Mouse (Mus musculus) hindbrain, embryonic 10.5 days (tissue): Measurements from ENCODE around the gene Ephb1. TPM values are rescaled to one million over a fixed set of nuclear protein-coding genes. Genes with fewer than 3 reads are reported as not detected.

Experiments
- DNase-seq: peaks from one replicate; pipeline ENCODE4 v3.0.0-alpha.2; 2017; ENCODE audit warnings: low spot score
- H3K27ac ChIP-seq: fragments of 300-500 bp; sonication (generic); 2 replicates; pipeline ENCODE4 v1.5.1; 2016; ENCODE audit warnings: mild to moderate bottlenecking, moderate library complexity
- H3K27me3 ChIP-seq: fragments of 300-500 bp; sonication (generic); 2 replicates; pipeline ENCODE4 v1.6.1; 2016; ENCODE audit warnings: mild to moderate bottlenecking; ENCODE audit not compliant: poor library complexity, insufficient read depth, severe bottlenecking
- H3K36me3 ChIP-seq: fragments of 300-500 bp; sonication (generic); 2 replicates; pipeline ENCODE4 v1.6.1; 2016; ENCODE audit warnings: mild to moderate bottlenecking, moderate library complexity
- H3K4me1 ChIP-seq: fragments of 300-500 bp; sonication (generic); replicated peaks from 2 replicates; pipeline ENCODE4 v1.6.1; 2016; ENCODE audit warnings: mild to moderate bottlenecking
- H3K4me3 ChIP-seq: fragments of 300-500 bp; sonication (generic); 2 replicates; pipeline ENCODE4 v1.5.1; 2016; ENCODE audit warnings: mild to moderate bottlenecking, moderate library complexity
- H3K9me3 ChIP-seq: fragments of 300-500 bp; sonication (generic); 2 replicates; pipeline ENCODE4 v1.6.1; 2016; ENCODE audit warnings: mild to moderate bottlenecking, moderate library complexity
- WGBS: fragments of 180-500 bp; shearing (Covaris S2); methylation state at CpG from one replicate; pipeline ENCODE4 v1.1.7; 2016; 5-methylcytosine and 5-hydroxymethylcytosine counted together
- polyA plus RNA-seq: library from polyadenylated mRNA; unstranded; fragments of >200 nt; fragmentation: Nextera tagmentation; extraction: Ambion mirVana; gene quantifications from 2 replicates; pipeline ENCODE4 v1.2.1, GENCODE M21; 2016

Ephb1 gene
- polyA plus RNA-seq, 1 experiment from 2014 or later = 12.0 TPM

DNA sequence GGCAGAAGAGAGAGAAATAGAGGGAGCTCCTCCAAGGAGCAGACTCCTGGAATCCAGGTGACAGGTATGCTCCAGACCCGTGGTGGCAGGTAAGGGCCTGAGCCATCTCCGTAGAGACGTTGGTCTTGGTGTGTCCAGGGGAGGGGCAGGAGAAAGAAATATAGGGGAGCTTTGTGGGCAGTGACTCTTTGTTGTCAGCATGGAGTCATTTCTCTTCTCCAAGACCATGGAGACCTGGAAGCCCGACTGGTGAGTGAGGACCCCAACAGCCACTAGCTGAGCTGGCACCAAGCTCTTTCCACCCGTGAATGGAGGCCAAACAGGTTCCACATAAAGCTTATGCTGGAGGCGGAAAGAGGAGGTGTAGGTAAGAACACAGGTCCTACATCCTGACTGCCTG lies 4.4 kb downstream of the Ephb1 start:
- Histone ChIP-seq H3K4me3 (no peak overlapping the region), H3K4me1 (peaks cover 33% of the 10 kb centered on the region), H3K27ac (no peak overlapping the region), H3K27me3 (peaks cover 71% of the 10 kb centered on the region), H3K36me3 (no peaks in the 10 kb centered on the region), H3K9me3 (no peaks in the 10 kb centered on the region)
- no peak for DNase-seq
- 85% methylated on average over 6 of the region's 6 CpGs for WGBS

- Histone ChIP-seq H3K27ac (no peak overlapping the region), H3K9me3 (no peaks in the 10 kb centered on the region), H3K4me3 (no peak overlapping the region), H3K36me3 (no peaks in the 10 kb centered on the region), H3K27me3 (peaks cover 44% of the 10 kb centered on the region), H3K4me1 (peaks cover 17% of the 10 kb centered on the region)
- no peak for DNase-seq
- 93% methylated on average over 3 of the region's 3 CpGs for WGBS
Measured at GRCm38 (mm10) chr9:102346801-102347200, 7.7 kb downstream of the Ephb1 start.

DNA sequence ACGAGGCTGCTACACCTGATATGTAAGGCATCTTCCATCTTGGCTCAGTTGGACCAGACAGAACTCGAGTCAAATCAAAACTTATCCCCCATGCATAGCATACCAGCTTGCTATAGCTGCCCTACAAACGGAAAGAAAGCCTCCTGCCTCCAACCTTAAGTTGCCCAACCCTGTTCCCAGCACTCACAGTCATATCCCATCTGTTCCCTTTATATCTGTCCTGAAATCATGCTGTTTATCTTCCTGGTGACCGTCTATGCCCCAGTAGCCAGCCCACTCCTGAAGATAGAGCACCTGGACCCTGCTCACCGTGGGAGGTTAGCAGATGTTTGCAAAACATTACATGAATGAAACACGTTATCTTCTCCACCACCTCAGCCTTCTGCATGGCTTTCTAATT lies 9.0 kb downstream of the Ephb1 start:
- peaks cover 31% of the 10 kb centered on the region for H3K27me3 ChIP-seq

DNA sequence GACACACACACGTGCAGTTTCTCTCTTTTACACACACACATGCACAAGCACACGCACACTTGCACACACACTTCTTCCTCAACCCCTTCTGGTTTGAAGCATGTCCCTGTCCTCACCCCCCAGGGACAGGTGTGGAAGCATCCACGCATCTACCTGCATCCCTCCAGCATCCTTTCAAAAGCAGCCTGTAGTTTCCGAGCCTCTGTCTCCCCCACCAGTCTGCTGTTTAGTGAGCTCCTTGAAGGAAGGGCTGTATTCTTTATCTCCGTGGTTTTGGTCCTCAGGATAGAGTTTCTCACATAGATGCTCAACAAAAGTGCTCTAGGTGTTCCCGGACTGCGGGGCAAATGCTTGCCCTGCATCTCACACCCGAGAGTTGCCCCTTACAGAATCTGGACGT lies 9.4 kb downstream of the Ephb1 start:
- Histone ChIP-seq H3K27me3 (peaks cover 27% of the 10 kb centered on the region), H3K27ac (no peak overlapping the region), H3K4me1 (peaks cover 9% of the 10 kb centered on the region), H3K9me3 (no peaks in the 10 kb centered on the region), H3K4me3 (no peak overlapping the region), H3K36me3 (no peaks in the 10 kb centered on the region)
- WGBS = 80% methylated on average over 9 of the region's 9 CpGs
- DNase-seq = no peak

More for the DNA sequence above, 9.0 kb downstream of the Ephb1 start:
- Histone ChIP-seq H3K4me1 (peaks cover 9% of the 10 kb centered on the region), H3K36me3 (no peaks in the 10 kb centered on the region), H3K27ac (no peak overlapping the region), H3K9me3 (no peaks in the 10 kb centered on the region), H3K4me3 (no peak overlapping the region)
- no peak for DNase-seq
- 78% methylated on average over 6 of the region's 6 CpGs for WGBS

DNA sequence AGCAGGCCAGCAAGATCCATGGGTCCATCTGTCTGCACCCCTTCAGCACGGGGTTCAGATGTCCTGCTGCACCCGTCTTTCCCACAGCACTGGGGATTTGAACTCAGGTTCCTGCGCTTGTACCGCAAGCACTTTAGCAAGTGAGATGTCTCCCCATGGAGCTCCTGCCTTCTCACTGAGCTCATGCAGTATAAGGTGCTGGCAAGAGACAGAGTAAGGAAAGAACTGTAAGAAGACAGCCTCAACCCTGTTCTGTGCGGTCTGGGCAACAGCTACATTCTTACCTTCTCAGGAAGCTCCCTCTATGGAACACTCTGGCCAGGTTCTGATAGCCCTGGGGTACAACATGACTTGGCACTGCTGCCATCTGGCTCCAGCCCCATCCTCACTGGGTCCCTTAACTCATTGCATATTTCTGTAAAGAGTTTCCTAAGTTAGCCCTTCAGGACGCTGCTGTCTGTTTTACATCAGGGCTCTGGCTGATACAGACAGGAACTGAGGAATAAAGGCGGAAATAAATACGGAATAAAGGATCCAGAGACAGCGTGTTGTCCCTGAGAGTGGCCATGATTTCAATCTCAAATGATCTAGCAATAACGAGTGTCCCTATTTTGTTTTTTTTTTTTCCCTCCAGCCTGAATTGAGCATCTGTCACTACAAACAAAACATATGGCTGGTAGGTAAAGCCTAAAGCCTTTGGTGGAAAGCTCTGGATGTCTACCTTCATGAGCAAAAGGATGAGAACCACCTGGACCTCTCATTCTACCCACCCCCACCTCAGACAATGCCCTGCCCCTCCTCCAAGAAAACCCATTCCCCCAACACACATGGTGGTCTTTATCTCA lies 10.2 kb downstream of the Ephb1 start:
- H3K27ac ChIP-seq = no peak overlapping the region
- no peak overlapping the region for H3K4me3 ChIP-seq
- H3K27me3 ChIP-seq = peaks cover 20% of the 10 kb centered on the region
- H3K4me1 ChIP-seq = peaks cover 9% of the 10 kb centered on the region
- DNase-seq = no peak
- no peaks in the 10 kb centered on the region for H3K9me3 ChIP-seq
- 88% methylated on average over 10 of the region's 10 CpGs for WGBS
- H3K36me3 ChIP-seq = no peaks in the 10 kb centered on the region

DNA sequence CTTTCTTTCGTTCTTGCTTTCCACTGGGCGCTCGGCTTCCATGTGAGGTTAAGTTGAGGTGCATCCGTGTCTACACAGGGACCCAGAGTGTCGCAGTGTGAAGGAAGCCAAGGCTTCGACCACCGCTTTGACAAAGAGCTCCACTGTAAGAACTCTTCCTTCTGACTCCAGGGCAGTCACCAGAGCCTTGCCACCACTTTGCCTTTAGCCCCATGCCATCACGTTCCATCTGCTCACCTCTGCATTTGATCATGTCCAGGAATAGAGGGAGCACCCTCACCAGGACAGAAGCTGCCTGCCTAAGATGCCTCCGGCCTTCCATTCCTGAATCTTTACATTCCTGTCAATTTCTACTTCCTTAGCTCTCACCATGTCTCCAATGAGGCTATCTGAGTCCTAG lies 11.4 kb downstream of the Ephb1 start:
- Histone ChIP-seq H3K36me3 (0 out of 2 replicates have a peak, but pooled peaks cover 6% of the 10 kb centered on the region), H3K4me1 (peaks cover 9% of the 10 kb centered on the region), H3K9me3 (no peaks in the 10 kb centered on the region), H3K4me3 (no peak overlapping the region), H3K27me3 (peaks cover 8% of the 10 kb centered on the region), H3K27ac (no peak overlapping the region)
- DNase-seq = no peak
- WGBS = 92% methylated on average over 9 of the region's 9 CpGs

DNA sequence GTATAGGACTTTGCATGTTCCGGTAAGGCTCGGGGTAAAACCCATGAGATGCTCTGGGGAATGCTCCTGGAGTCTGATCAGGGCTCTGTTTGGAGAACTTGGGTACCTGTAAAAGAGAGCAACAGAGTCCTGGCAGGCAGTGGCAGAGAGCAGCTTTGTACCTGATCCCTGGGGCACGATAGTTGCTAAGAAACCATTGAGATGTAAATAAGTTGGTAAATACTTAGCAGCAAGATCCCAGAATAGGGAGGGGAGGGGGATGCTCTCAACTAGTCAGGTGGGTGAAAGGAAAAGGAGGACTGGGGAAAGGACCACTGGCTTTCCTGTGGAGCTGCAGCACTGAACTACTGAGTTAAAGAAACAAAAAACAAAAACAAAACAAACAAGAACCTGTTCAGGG lies 12.5 kb downstream of the Ephb1 start:
- Histone ChIP-seq H3K4me1 (peaks cover 9% of the 10 kb centered on the region), H3K36me3 (0 out of 2 replicates have a peak, but pooled peaks cover 8% of the 10 kb centered on the region), H3K27me3 (no peaks in the 10 kb centered on the region; the same call in 1 of the 2 replicates), H3K9me3 (no peaks in the 10 kb centered on the region), H3K4me3 (no peak overlapping the region), H3K27ac (no peak overlapping the region)
- 51% methylated on average over 3 of the region's 3 CpGs for WGBS
- no peak for DNase-seq

DNA sequence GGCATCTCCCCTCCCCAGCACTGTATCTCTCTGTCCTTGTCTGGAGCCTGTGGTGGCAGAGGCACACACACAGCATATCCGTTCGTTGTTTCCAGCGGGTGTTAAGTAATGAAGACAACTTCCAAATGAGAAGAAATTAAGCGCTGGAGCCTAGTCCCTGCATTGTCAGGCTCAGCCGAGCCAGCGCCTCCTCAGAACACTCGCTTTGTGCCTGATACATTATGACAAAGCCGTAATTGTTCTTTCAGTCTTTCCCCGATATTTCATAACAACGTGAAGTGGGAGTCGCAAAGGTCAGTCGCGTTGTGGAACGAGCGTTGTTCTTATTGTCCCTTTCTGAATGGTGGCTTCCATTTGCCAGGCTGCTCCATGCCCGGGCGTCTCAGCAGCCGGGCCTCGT lies 13.7 kb downstream of the Ephb1 start:
- Histone ChIP-seq H3K27me3 (no peaks in the 10 kb centered on the region), H3K4me3 (no peak overlapping the region), H3K36me3 (0 out of 2 replicates have a peak, but pooled peaks cover 8% of the 10 kb centered on the region), H3K27ac (no peak overlapping the region), H3K9me3 (no peaks in the 10 kb centered on the region), H3K4me1 (peaks cover 9% of the 10 kb centered on the region)
- 72% methylated on average over 19 of the region's 19 CpGs for WGBS
- no peak for DNase-seq

- DNase-seq = no peak
- Histone ChIP-seq H3K9me3 (no peaks in the 10 kb centered on the region), H3K4me1 (no peaks in the 10 kb centered on the region), H3K27ac (no peak overlapping the region), H3K27me3 (no peaks in the 10 kb centered on the region), H3K4me3 (no peak overlapping the region), H3K36me3 (0 out of 2 replicates have a peak, but pooled peaks cover 8% of the 10 kb centered on the region)
- WGBS = 86% methylated on average over 11 of the region's 11 CpGs
Measured at GRCm38 (mm10) chr9:102335571-102336282, 18.8 kb downstream of the Ephb1 start.

GRCm38 (mm10) chr9:102330266-102331060 lies 24.0 kb downstream of the Ephb1 start:
- no peak overlapping the region for H3K4me3 ChIP-seq
- H3K36me3 ChIP-seq = no peaks in the 10 kb centered on the region
- H3K27me3 ChIP-seq = no peaks in the 10 kb centered on the region
- DNase-seq = no peak
- H3K4me1 ChIP-seq = no peaks in the 10 kb centered on the region
- WGBS = 92% methylated on average over 16 of the region's 16 CpGs
- no peak overlapping the region for H3K27ac ChIP-seq
- H3K9me3 ChIP-seq = no peaks in the 10 kb centered on the region

GRCm38 (mm10) chr9:102327625-102328150 lies 26.8 kb downstream of the Ephb1 start:
- no peaks in the 10 kb centered on the region for H3K27me3 ChIP-seq
- 87% methylated on average over 4 of the region's 4 CpGs for WGBS
- no peaks in the 10 kb centered on the region for H3K4me1 ChIP-seq
- H3K4me3 ChIP-seq = no peak overlapping the region
- no peaks in the 10 kb centered on the region for H3K36me3 ChIP-seq
- H3K27ac ChIP-seq = no peak overlapping the region
- no peak for DNase-seq
- H3K9me3 ChIP-seq = no peaks in the 10 kb centered on the region

GRCm38 (mm10) chr9:102315436-102315835 lies 39.1 kb downstream of the Ephb1 start:
- WGBS = 90% methylated on average over 6 of the region's 6 CpGs
- no peaks in the 10 kb centered on the region for H3K27me3 ChIP-seq
- peaks cover 9% of the 10 kb centered on the region; the same call in 1 of the 2 replicates for H3K4me1 ChIP-seq
- DNase-seq = no peak
- H3K9me3 ChIP-seq = peaks cover 3% of the 10 kb centered on the region; the same call in 1 of the 2 replicates
- H3K36me3 ChIP-seq = no peaks in the 10 kb centered on the region
- H3K27ac ChIP-seq = no peak overlapping the region
- no peak overlapping the region for H3K4me3 ChIP-seq
